In the genomic region with DNA sequence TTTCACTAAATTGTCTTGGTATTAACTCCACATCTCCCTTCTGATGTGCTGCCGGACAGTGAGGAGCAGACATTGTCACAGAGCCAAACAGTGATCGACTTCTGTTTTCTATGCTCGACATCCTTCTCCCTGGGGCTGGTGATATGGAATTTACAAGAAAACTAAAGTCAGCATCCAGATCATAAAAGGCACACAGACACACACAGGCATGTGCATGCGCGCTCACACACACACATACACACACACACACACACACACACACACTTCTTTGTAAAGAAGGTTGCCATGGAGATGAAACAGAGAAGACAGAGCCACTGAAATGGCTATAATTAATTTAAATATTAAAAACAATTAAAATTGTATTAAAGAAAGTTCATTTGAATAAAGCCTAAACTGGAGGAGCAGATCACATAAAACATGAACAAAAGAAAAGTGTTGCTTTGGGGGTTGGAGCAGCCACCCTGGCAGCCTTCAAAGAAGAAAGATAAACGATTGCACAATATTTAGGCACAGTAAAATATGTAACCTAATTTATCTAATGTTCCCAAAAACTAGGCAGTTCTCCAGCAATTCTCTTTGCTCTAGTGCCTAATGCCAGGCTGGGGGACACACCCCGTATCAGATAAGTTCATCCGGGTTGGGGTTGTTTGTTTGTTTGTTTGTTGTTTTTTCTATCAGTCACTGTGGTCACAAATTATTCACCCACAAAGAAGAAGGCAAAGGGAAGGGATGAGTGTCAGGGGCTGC, we compare ENCODE assay signal across 28 mouse cellular contexts. TPM values are rescaled to one million over a fixed set of nuclear protein-coding genes. Genes with fewer than 3 reads are reported as not detected.
DNase-seq lines count a peak whose midpoint lies in the region; ATAC-seq and TF ChIP-seq lines count a peak whose summit lies in the region.
"Had no signal": no experiment of that assay in that cellular context is flagged by ENCODE, and none has a peak within 500 bp of the region (broad histone marks: within the 10 kb centered on the region; RNA-seq: fewer than 3 reads in every experiment).

No protein-coding gene starts in this region.

- no peak for ATAC-seq in hindbrain, postnatal 0 days
- ATAC-seq in lung, postnatal 0 days: no peak
- ATAC-seq in midbrain, embryonic 16.5 days: peak; percentile 48; the same call in 1 of the 2 replicates
- no peak for ATAC-seq in midbrain, embryonic 11.5 days (ENCODE audit: low FRiP score)
- ATAC-seq: activated CD4-positive, CD25-positive, alpha-beta regulatory T cell, adult 4 months; forebrain, embryonic 13.5 days; intestine, embryonic 16.5 days had no signal

- H3K27me3 ChIP-seq in hindbrain, postnatal 0 days (ENCODE audit: insufficient read depth, low read length): no peaks in the 10 kb centered on the region
- no peaks in the 10 kb centered on the region for H3K27me3 ChIP-seq in hindbrain, embryonic 10.5 days (ENCODE audit: insufficient read depth, poor library complexity, severe bottlenecking)
- no peaks in the 10 kb centered on the region for H3K27me3 ChIP-seq in lung, postnatal 0 days (replicated peaks; ENCODE audit: insufficient read depth, low read length)
- no peaks in the 10 kb centered on the region for H3K27me3 ChIP-seq in midbrain, embryonic 16.5 days (ENCODE audit: control insufficient read depth, insufficient read depth, low read depth, low read length)
- no peaks in the 10 kb centered on the region for H3K27me3 ChIP-seq in midbrain, embryonic 11.5 days (ENCODE audit: control insufficient read depth, insufficient read depth, low read length)
- H3K27me3 ChIP-seq: forebrain, embryonic 13.5 days; heart, embryonic 13.5 days; liver, embryonic 15.5 days had no signal

- no peak overlapping the region for H3K4me3 ChIP-seq in hindbrain, postnatal 0 days (ENCODE audit: low read length)
- no peak overlapping the region for H3K4me3 ChIP-seq in hindbrain, embryonic 10.5 days
- no peak overlapping the region for H3K4me3 ChIP-seq in lung, postnatal 0 days (ENCODE audit: low read depth, low read length)
- H3K4me3 ChIP-seq in midbrain, embryonic 16.5 days (ENCODE audit: low read depth, low read length): no peak overlapping the region
- no peak overlapping the region for H3K4me3 ChIP-seq in midbrain, embryonic 11.5 days (ENCODE audit: low read depth, low read length)
- H3K4me3 ChIP-seq: erythroblast, embryonic 14.5 days; forebrain, embryonic 13.5 days; gastrocnemius, adult 2 months; heart, embryonic 13.5 days; liver, embryonic 15.5 days had no signal

- no peak overlapping the region for H3K9ac ChIP-seq in hindbrain, postnatal 0 days (replicated peaks; ENCODE audit: low read length)
- no peak overlapping the region for H3K9ac ChIP-seq in lung, postnatal 0 days (replicated peaks; ENCODE audit: low read depth)
- 0 out of 2 replicates have a peak overlapping the region, but pooled peaks have one; percentile 17 for H3K9ac ChIP-seq in midbrain, embryonic 16.5 days (ENCODE audit: low read depth, low read length)
- H3K9ac ChIP-seq in midbrain, embryonic 11.5 days (ENCODE audit: low read length): no peak overlapping the region
- H3K9ac ChIP-seq: forebrain, embryonic 13.5 days; heart, embryonic 13.5 days; liver, embryonic 15.5 days had no signal

- no peak for TF ChIP-seq EP300 in lung, postnatal 0 days (IDR thresholded peaks at IDR 0.05)

- 35% methylated on average over 8 of the region's 8 CpGs for WGBS in hindbrain, postnatal 0 days
- WGBS in hindbrain, embryonic 10.5 days: 85% methylated on average over 8 of the region's 8 CpGs
- 62% methylated on average over 8 of the region's 8 CpGs for WGBS in lung, postnatal 0 days
- 56% methylated on average over 8 of the region's 8 CpGs for WGBS in midbrain, embryonic 16.5 days
- WGBS in midbrain, embryonic 11.5 days: 92% methylated on average over 8 of the region's 8 CpGs

- TF ChIP-seq CTCF in hindbrain, postnatal 0 days (IDR thresholded peaks at IDR 0.05; ENCODE audit: low read depth): no peak
- no peak for TF ChIP-seq CTCF in lung, postnatal 0 days (IDR thresholded peaks at IDR 0.05)

- H3K4me1 ChIP-seq in hindbrain, postnatal 0 days (ENCODE audit: insufficient read depth, low read length): 0 out of 2 replicates have a peak, but pooled peaks cover 8% of the 10 kb centered on the region
- peaks cover 7% of the 10 kb centered on the region; the same call in 1 of the 2 replicates for H3K4me1 ChIP-seq in hindbrain, embryonic 10.5 days (replicated peaks)
- H3K4me1 ChIP-seq in lung, postnatal 0 days (ENCODE audit: insufficient read depth, low read depth, low read length): no peaks in the 10 kb centered on the region
- H3K4me1 ChIP-seq in midbrain, embryonic 16.5 days (ENCODE audit: control insufficient read depth, insufficient read depth, low read length): peaks cover 10% of the 10 kb centered on the region; the same call in 1 of the 2 replicates
- H3K4me1 ChIP-seq in midbrain, embryonic 11.5 days (ENCODE audit: control insufficient read depth, insufficient read depth, low read length): no peaks in the 10 kb centered on the region
- H3K4me1 ChIP-seq: liver, embryonic 15.5 days had no signal

- H3K27ac ChIP-seq in hindbrain, postnatal 0 days: no peak overlapping the region
- H3K27ac ChIP-seq in hindbrain, embryonic 10.5 days: no peak overlapping the region
- no peak overlapping the region for H3K27ac ChIP-seq in lung, postnatal 0 days (ENCODE audit: low read length)
- H3K27ac ChIP-seq in midbrain, embryonic 16.5 days (ENCODE audit: low read length): peak overlapping the region; percentile 44
- no peak overlapping the region for H3K27ac ChIP-seq in midbrain, embryonic 11.5 days (ENCODE audit: low read depth, low read length)
- H3K27ac ChIP-seq: forebrain, embryonic 13.5 days; gastrocnemius, adult 2 months; heart, embryonic 13.5 days; liver, embryonic 15.5 days had no signal

- no peak overlapping the region for H3K4me2 ChIP-seq in hindbrain, postnatal 0 days (ENCODE audit: low read depth, low read length)
- H3K4me2 ChIP-seq in lung, postnatal 0 days (replicated peaks; ENCODE audit: low read depth, low read length): no peak overlapping the region
- no peak overlapping the region for H3K4me2 ChIP-seq in midbrain, embryonic 16.5 days (ENCODE audit: low read length)
- no peak overlapping the region for H3K4me2 ChIP-seq in midbrain, embryonic 11.5 days
- H3K4me2 ChIP-seq: forebrain, embryonic 13.5 days; heart, embryonic 13.5 days; liver, embryonic 15.5 days had no signal

- peak; percentile 15 for DNase-seq in hindbrain, postnatal 0 days (ENCODE audit: low spot score)
- DNase-seq in hindbrain, embryonic 10.5 days (ENCODE audit: low spot score): no peak
- peak; percentile 26 for DNase-seq in lung, postnatal 0 days (ENCODE audit: low spot score)
- DNase-seq in lung, postnatal 14 days: no peak
- no peak for DNase-seq in midbrain, embryonic 11.5 days (ENCODE audit: low spot score, missing footprints)
- no peak for DNase-seq in urinary bladder, postnatal 14 days (ENCODE audit: low spot score)
- DNase-seq: adrenal gland, adult 2 months; adrenal gland, postnatal 36 days; B cell, adult 2 months; cerebellum, adult 2 months; cerebellum, postnatal 14 days; gastrocnemius, adult 2 months; gastrocnemius, postnatal 36 days; heart, adult 18-20 months; heart, postnatal 10 days; kidney, adult 9 months; kidney, postnatal 14 days; layer of hippocampus, adult 9-11 months; right cerebral cortex, postnatal 25 days; thymus, adult 2 months; thymus, postnatal 36 days had no signal

- no peaks in the 10 kb centered on the region for H3K9me3 ChIP-seq in hindbrain, postnatal 0 days (ENCODE audit: low read length)
- H3K9me3 ChIP-seq in hindbrain, embryonic 10.5 days: no peaks in the 10 kb centered on the region
- H3K9me3 ChIP-seq in lung, postnatal 0 days (ENCODE audit: low read length): no peaks in the 10 kb centered on the region
- no peaks in the 10 kb centered on the region for H3K9me3 ChIP-seq in midbrain, embryonic 16.5 days (replicated peaks; ENCODE audit: control insufficient read depth, low read length, poor library complexity, severe bottlenecking)
- H3K9me3 ChIP-seq in midbrain, embryonic 11.5 days (ENCODE audit: control insufficient read depth, low read length): no peaks in the 10 kb centered on the region
- H3K9me3 ChIP-seq: forebrain, embryonic 13.5 days; heart, embryonic 13.5 days; liver, embryonic 15.5 days had no signal

- no peaks in the 10 kb centered on the region for H3K36me3 ChIP-seq in hindbrain, postnatal 0 days (ENCODE audit: insufficient read depth, low read length)
- H3K36me3 ChIP-seq in hindbrain, embryonic 10.5 days: no peaks in the 10 kb centered on the region
- H3K36me3 ChIP-seq in lung, postnatal 0 days (ENCODE audit: insufficient read depth, low read length): no peaks in the 10 kb centered on the region
- H3K36me3 ChIP-seq in midbrain, embryonic 16.5 days (ENCODE audit: control insufficient read depth, insufficient read depth, low read length): no peaks in the 10 kb centered on the region
- no peaks in the 10 kb centered on the region for H3K36me3 ChIP-seq in midbrain, embryonic 11.5 days (ENCODE audit: control insufficient read depth, insufficient read depth, low read length)
- H3K36me3 ChIP-seq: heart, embryonic 13.5 days; liver, embryonic 15.5 days had no signal

RNA-seq across cellular contexts. Expression of a gene that starts 24.0 kb away (rescaled TPM):
- 91.4 and 212 TPM in 2 replicates for total RNA-seq in hindbrain, postnatal 0 days (2014; rRNA removed)
- 91.6 and 99.3 TPM in 2 replicates for polyA plus RNA-seq in hindbrain, postnatal 0 days (2015; fragmentation: Nextera tagmentation; extraction: Ambion mirVana)
- 141 and 231 TPM in 2 replicates for polyA plus RNA-seq in hindbrain, embryonic 10.5 days (2016; fragmentation: Nextera tagmentation; extraction: Ambion mirVana)
- polyA plus RNA-seq in lung, postnatal 0 days (2015; fragmentation: Nextera tagmentation; extraction: Ambion mirVana): 206 and 214 TPM in 2 replicates
- 77.9 and 79.4 TPM in 2 replicates for polyA plus RNA-seq in midbrain, embryonic 16.5 days (2015; fragmentation: Nextera tagmentation; extraction: Ambion mirVana)
- 164 and 172 TPM in 2 replicates for polyA plus RNA-seq in midbrain, embryonic 11.5 days (2014; fragmentation: Nextera tagmentation; extraction: Ambion mirVana)

Comparison
In these comparisons a context has a peak if more than half of its experiments do, and no peak if none do; other contexts are left out.
1. DNase-seq: peak in hindbrain, postnatal 0 days (single experiment) and lung, postnatal 0 days (single experiment); none in hindbrain, embryonic 10.5 days (single experiment), lung, postnatal 14 days (single experiment), midbrain, embryonic 11.5 days (single experiment) and urinary bladder, postnatal 14 days (single experiment).